Mouse (Mus musculus) liver (tissue): Measurements from ENCODE around the gene Abcg1.

Source experiments
- DNase-seq: peaks from one replicate; pipeline ENCODE4 v3.0.0-alpha.2; 2020; ENCODE audit warnings: mixed read lengths

Abcg1 gene

GRCm38 (mm10) chr17:31131269-31131821, 73.9 kb downstream of the Abcg1 start:
- DNase-seq, result no peak

- DNase-seq, result peak; percentile 41
Measured at GRCm38 (mm10) chr17:31133776-31134175, 76.3 kb downstream of the Abcg1 start.

GRCm38 (mm10) chr17:31134913-31135312, 77.4 kb downstream of the Abcg1 start:
- DNase-seq, result no peak

GRCm38 (mm10) chr17:31136291-31136690, 78.8 kb downstream of the Abcg1 start:
- no peak for DNase-seq

- no peak for DNase-seq
Measured at GRCm38 (mm10) chr17:31136821-31137220, 79.3 kb downstream of the Abcg1 start.

- DNase-seq, result peak; percentile 54
Measured at GRCm38 (mm10) chr17:31138398-31138797, 80.9 kb downstream of the Abcg1 start.

- DNase-seq, result no peak
Measured at GRCm38 (mm10) chr17:31142116-31142515, 84.6 kb downstream of the Abcg1 start.

- DNase-seq, result peak; percentile 15
Measured at GRCm38 (mm10) chr17:31144040-31145037, 86.9 kb downstream of the Abcg1 start, which contains the start of gene Tff2. TSS of gene Tff2 (minus strand) at chr17:31144282.

GRCm38 (mm10) chr17:31145998-31146397, 88.5 kb downstream of the Abcg1 start:
- no peak for DNase-seq

- no peak for DNase-seq
Measured at GRCm38 (mm10) chr17:31152512-31152911, 95.0 kb downstream of the Abcg1 start.

GRCm38 (mm10) chr17:31152966-31153499, 95.6 kb downstream of the Abcg1 start:
- DNase-seq, result no peak

GRCm38 (mm10) chr17:31153785-31154184, 96.3 kb downstream of the Abcg1 start:
- no peak for DNase-seq

GRCm38 (mm10) chr17:31157921-31158320, 100.4 kb downstream of the Abcg1 start:
- no peak for DNase-seq

- no peak for DNase-seq
Measured at GRCm38 (mm10) chr17:31160291-31160690, 102.8 kb downstream of the Abcg1 start.

GRCm38 (mm10) chr17:31162607-31163006, 105.1 kb downstream of the Abcg1 start:
- DNase-seq, result no peak

GRCm38 (mm10) chr17:31163821-31164220, 106.3 kb downstream of the Abcg1 start:
- DNase-seq, result no peak

GRCm38 (mm10) chr17:31165127-31165526, 107.7 kb downstream of the Abcg1 start, which contains the start of gene Tff1:
TSS of gene Tff1 (minus strand) at chr17:31165277.
- DNase-seq, result no peak
